In the genomic region with DNA sequence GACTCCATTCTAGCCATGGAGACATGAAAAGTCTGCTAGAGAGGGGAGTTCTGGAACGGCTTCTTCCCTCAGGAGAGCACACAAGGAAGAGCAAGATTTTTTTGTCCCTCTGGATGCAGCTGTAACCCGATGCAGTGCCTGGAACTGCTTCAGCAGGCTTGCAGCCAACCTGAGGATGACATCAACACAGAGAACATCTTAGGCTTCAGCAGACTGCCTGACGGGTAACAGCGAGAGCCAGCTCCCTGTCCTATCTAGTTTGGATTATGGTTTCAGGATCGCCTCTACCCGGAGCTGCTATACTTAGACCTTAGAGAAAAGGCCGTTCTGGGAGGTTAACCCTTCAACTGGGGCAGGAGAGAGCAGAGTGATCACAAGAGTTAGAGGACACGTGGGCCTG, we compare ENCODE assay signal across 12 mouse cellular contexts. TPM values are rescaled to one million over a fixed set of nuclear protein-coding genes. Genes with fewer than 3 reads are reported as not detected.
DNase-seq lines count a peak whose midpoint lies in the region; ATAC-seq and TF ChIP-seq lines count a peak whose summit lies in the region.
"Had no signal": no experiment of that assay in that cellular context is flagged by ENCODE, and none has a peak within 500 bp of the region (broad histone marks: within the 10 kb centered on the region; RNA-seq: fewer than 3 reads in every experiment).

No protein-coding gene starts in this region.

- no peaks in the 10 kb centered on the region; the same call in 1 of the 2 replicates for H3K27me3 ChIP-seq in midbrain, embryonic 11.5 days (ENCODE audit: control insufficient read depth, insufficient read depth, low read length)
- H3K27me3 ChIP-seq in midbrain, embryonic 10.5 days (ENCODE audit: low read depth, poor library complexity, severe bottlenecking), result peaks cover 12% of the 10 kb centered on the region; the same call in 1 of the 2 replicates
- no peaks in the 10 kb centered on the region for H3K27me3 ChIP-seq in embryonic facial prominence, embryonic 14.5 days (replicated peaks; ENCODE audit: control insufficient read depth, insufficient read depth, low read length)
- H3K27me3 ChIP-seq in heart, postnatal 0 days (ENCODE audit: control insufficient read depth, insufficient read depth, low read length), result 0 out of 2 replicates have a peak, but pooled peaks cover 6% of the 10 kb centered on the region

- no peak overlapping the region for H3K4me2 ChIP-seq in midbrain, embryonic 11.5 days
- H3K4me2 ChIP-seq in embryonic facial prominence, embryonic 14.5 days (ENCODE audit: low read depth, low read length), result no peak overlapping the region
- H3K4me2 ChIP-seq in heart, postnatal 0 days (ENCODE audit: low read depth, low read length), result no peak overlapping the region
- H3K4me2 ChIP-seq: midbrain, embryonic 12.5 days had no signal

- 78% methylated on average over 8 of the region's 8 CpGs for WGBS in midbrain, embryonic 11.5 days
- WGBS in midbrain, embryonic 10.5 days, result 78% methylated on average over 8 of the region's 8 CpGs
- 44% methylated on average over 8 of the region's 8 CpGs for WGBS in embryonic facial prominence, embryonic 14.5 days
- WGBS in heart, postnatal 0 days, result 23% methylated on average over 8 of the region's 8 CpGs

- no peak for TF ChIP-seq CTCF in heart, postnatal 0 days (IDR thresholded peaks at IDR 0.05; ENCODE audit: low read depth)
- TF ChIP-seq CTCF in layer of hippocampus, adult 2 months (conservative IDR thresholded peaks at IDR 0.05), result no peak

- H3K9ac ChIP-seq in midbrain, embryonic 11.5 days (ENCODE audit: low read length), result no peak overlapping the region
- no peak overlapping the region for H3K9ac ChIP-seq in embryonic facial prominence, embryonic 14.5 days (ENCODE audit: low read depth, low read length)
- H3K9ac ChIP-seq in heart, postnatal 0 days (replicated peaks; ENCODE audit: low read depth, low read length), result no peak overlapping the region
- H3K9ac ChIP-seq: midbrain, embryonic 12.5 days had no signal

- H3K4me1 ChIP-seq in midbrain, embryonic 11.5 days (ENCODE audit: control insufficient read depth, insufficient read depth, low read length), result no peaks in the 10 kb centered on the region
- no peaks in the 10 kb centered on the region for H3K4me1 ChIP-seq in midbrain, embryonic 10.5 days
- no peaks in the 10 kb centered on the region for H3K4me1 ChIP-seq in embryonic facial prominence, embryonic 14.5 days (ENCODE audit: control insufficient read depth, insufficient read depth, low read length)
- no peaks in the 10 kb centered on the region for H3K4me1 ChIP-seq in heart, postnatal 0 days (ENCODE audit: control insufficient read depth, insufficient read depth)
- H3K4me1 ChIP-seq: forebrain, embryonic 10.5 days; midbrain, embryonic 12.5 days had no signal

- no peaks in the 10 kb centered on the region for H3K36me3 ChIP-seq in midbrain, embryonic 11.5 days (ENCODE audit: control insufficient read depth, insufficient read depth, low read length)
- H3K36me3 ChIP-seq in midbrain, embryonic 10.5 days, result no peaks in the 10 kb centered on the region
- H3K36me3 ChIP-seq in embryonic facial prominence, embryonic 14.5 days (ENCODE audit: control insufficient read depth, insufficient read depth, low read length), result no peaks in the 10 kb centered on the region
- H3K36me3 ChIP-seq in heart, postnatal 0 days (replicated peaks; ENCODE audit: control insufficient read depth, insufficient read depth, low read length), result no peaks in the 10 kb centered on the region
- H3K36me3 ChIP-seq: forebrain, embryonic 10.5 days; midbrain, embryonic 12.5 days had no signal

- peak; percentile 12; the same call in 1 of the 2 replicates for TF ChIP-seq EP300 in heart, postnatal 0 days (IDR thresholded peaks at IDR 0.05; ENCODE audit: low read depth)

- no peaks in the 10 kb centered on the region for H3K9me3 ChIP-seq in midbrain, embryonic 11.5 days (ENCODE audit: control insufficient read depth, low read length)
- H3K9me3 ChIP-seq in midbrain, embryonic 10.5 days (replicated peaks), result no peaks in the 10 kb centered on the region
- no peaks in the 10 kb centered on the region for H3K9me3 ChIP-seq in embryonic facial prominence, embryonic 14.5 days (ENCODE audit: control insufficient read depth, low read length)
- H3K9me3 ChIP-seq in heart, postnatal 0 days (replicated peaks; ENCODE audit: control insufficient read depth, low read length), result no peaks in the 10 kb centered on the region
- H3K9me3 ChIP-seq: forebrain, embryonic 10.5 days; midbrain, embryonic 12.5 days had no signal

- DNase-seq in midbrain, embryonic 11.5 days (ENCODE audit: low spot score, missing footprints), result peak; percentile 81
- DNase-seq in midbrain, embryonic 10.5 days (ENCODE audit: low spot score), result no peak
- DNase-seq in embryonic facial prominence, embryonic 14.5 days (ENCODE audit: low spot score), result peak; percentile 90
- peak; percentile 93 for DNase-seq in heart, postnatal 0 days (ENCODE audit: low spot score)
- peak; percentile 53 for DNase-seq in testis, postnatal 14 days (ENCODE audit: low spot score)
- DNase-seq in frontal cortex, postnatal 25 days (ENCODE audit: low spot score in 2 of 2), result no peak
- no peak for DNase-seq in layer of hippocampus, adult 2 months (ENCODE audit: low spot score in 2 of 2)
- DNase-seq: cerebellum, adult 9-10 months; kidney, adult 18-20 months; thymus, postnatal 14 days had no signal

- H3K27ac ChIP-seq in midbrain, embryonic 11.5 days (ENCODE audit: low read depth, low read length), result no peak overlapping the region
- no peak overlapping the region for H3K27ac ChIP-seq in midbrain, embryonic 10.5 days (replicated peaks)
- no peak overlapping the region for H3K27ac ChIP-seq in embryonic facial prominence, embryonic 14.5 days (replicated peaks; ENCODE audit: low read depth, low read length)
- H3K27ac ChIP-seq in heart, postnatal 0 days (ENCODE audit: low read depth), result no peak overlapping the region
- no peak overlapping the region for H3K27ac ChIP-seq in layer of hippocampus, adult 2 months
- H3K27ac ChIP-seq: forebrain, embryonic 10.5 days; midbrain, embryonic 12.5 days had no signal

- H3K4me3 ChIP-seq in midbrain, embryonic 11.5 days (ENCODE audit: low read depth, low read length), result no peak overlapping the region
- no peak overlapping the region for H3K4me3 ChIP-seq in midbrain, embryonic 10.5 days
- no peak overlapping the region for H3K4me3 ChIP-seq in embryonic facial prominence, embryonic 14.5 days (ENCODE audit: low read depth, low read length)
- no peak overlapping the region for H3K4me3 ChIP-seq in heart, postnatal 0 days (ENCODE audit: low read depth, low read length)
- H3K4me3 ChIP-seq in layer of hippocampus, adult 2 months, result no peak overlapping the region
- H3K4me3 ChIP-seq: forebrain, embryonic 10.5 days; midbrain, embryonic 12.5 days had no signal

- no peak for ATAC-seq in midbrain, embryonic 11.5 days (ENCODE audit: low FRiP score)
- peak; percentile 83 for ATAC-seq in embryonic facial prominence, embryonic 14.5 days (ENCODE audit: low read depth)
- peak; percentile 95 for ATAC-seq in heart, postnatal 0 days (ENCODE audit: insufficient read depth, low read depth)

RNA-seq across cellular contexts. Expression of gene Six1, which starts 28.2 kb away (rescaled TPM):
- 10.4 and 12.1 TPM in 2 replicates for polyA plus RNA-seq in midbrain, embryonic 11.5 days (2014; fragmentation: Nextera tagmentation; extraction: Ambion mirVana)
- 8.3 and 8.5 TPM in 2 replicates for polyA plus RNA-seq in midbrain, embryonic 10.5 days (2016; fragmentation: Nextera tagmentation; extraction: Ambion mirVana)
- 46.5 and 53.9 TPM in 2 replicates for polyA plus RNA-seq in embryonic facial prominence, embryonic 14.5 days (2014; fragmentation: Nextera tagmentation; extraction: Ambion mirVana)
- total RNA-seq in heart, postnatal 0 days (2014; rRNA removed; ENCODE audit: low replicate concordance), result 0.15 TPM in 1 of 2 replicates, not detected in the other
- 0.18 and 0.38 TPM in 2 replicates for polyA plus RNA-seq in heart, postnatal 0 days (2015; fragmentation: Nextera tagmentation; extraction: Ambion mirVana)
- total RNA-seq in layer of hippocampus, adult 2 months (2021), result under 1 TPM; 0.18 to 0.20 TPM

Comparison
In these comparisons a context has a peak if more than half of its experiments do, and no peak if none do; other contexts are left out.
1. DNase-seq: peak in midbrain, embryonic 11.5 days (single experiment), embryonic facial prominence, embryonic 14.5 days (single experiment), heart, postnatal 0 days (single experiment) and testis, postnatal 14 days (single experiment); none in midbrain, embryonic 10.5 days (single experiment), frontal cortex, postnatal 25 days (0 of 2) and layer of hippocampus, adult 2 months (0 of 2).